Mouse (Mus musculus) liver, embryonic 14.5 days (tissue): ENCODE results near the gene Zc3hav1. TPM values are rescaled to one million over a fixed set of nuclear protein-coding genes. Genes with fewer than 3 reads are reported as not detected.
A peak's percentile ranks its signal among the peaks of the same experiment; 100 is the strongest.

Experiments
- ATAC-seq: fragments of 200-750 bp; cut with Nextera tagmentation; 2 replicates; pipeline ENCODE4 v1.8.0; 2017; ENCODE audit warnings: moderate number of reproducible peaks, mild to moderate bottlenecking, moderate library complexity; ENCODE audit not compliant: insufficient read depth
- DNase-seq, 3 experiments: peaks; one replicate each; pipeline ENCODE4 v3.0.0-alpha.2; 2012 to 2013; ENCODE audit warnings: low read depth in 3 of 3, low spot score in 3 of 3
- H3K27ac ChIP-seq: fragments of 300-500 bp; sonication (generic); 2 replicates; pipeline ENCODE4 v1.5.1; 2014; ENCODE audit warnings: moderate library complexity, mild to moderate bottlenecking, control low read depth, inconsistent platforms
- H3K27me3 ChIP-seq: fragments of 300-500 bp; sonication (generic); 2 replicates; pipeline ENCODE4 v1.6.1; 2014; ENCODE audit warnings: mild to moderate bottlenecking, low read length, moderate library complexity; ENCODE audit not compliant: control insufficient read depth, insufficient read depth
- H3K36me3 ChIP-seq: fragments of 300-500 bp; sonication (generic); replicated peaks from 2 replicates; pipeline ENCODE4 v1.6.1; 2014; ENCODE audit warnings: low read depth; ENCODE audit not compliant: control insufficient read depth, insufficient read depth
- H3K4me1 ChIP-seq, 2 experiments: fragments of 200-500 bp in 1 of 2; fragments of 300-500 bp in 1 of 2; sonication (generic) in 1 of 2; replicated peaks; 2 replicates each; pipeline ENCODE4 v1.6.1; 2012 to 2014; ENCODE audit warnings: antibody characterized with exemption in 1 of 2, inconsistent platforms in 1 of 2, low read length in 1 of 2; ENCODE audit not compliant: control insufficient read depth in 2 of 2, insufficient read depth in 2 of 2
- H3K4me2 ChIP-seq: fragments of 300-500 bp; sonication (generic); 2 replicates; pipeline ENCODE4 v1.6.1; 2014; ENCODE audit warnings: low read depth, mild to moderate bottlenecking, control low read depth, moderate library complexity
- H3K4me3 ChIP-seq, 2 experiments: fragments of 200-500 bp in 1 of 2; fragments of 300-500 bp in 1 of 2; sonication (generic) in 1 of 2; 2 replicates each; pipeline ENCODE4 v1.5.1; 2012 to 2014; ENCODE audit warnings: low read depth in 2 of 2, low read length in 2 of 2, mild to moderate bottlenecking in 2 of 2, control low read depth in 1 of 2, inconsistent platforms in 1 of 2, moderate library complexity in 1 of 2; ENCODE audit not compliant: insufficient read depth in 1 of 2
- H3K9ac ChIP-seq: fragments of 300-500 bp; sonication (generic); replicated peaks from 2 replicates; pipeline ENCODE4 v1.6.1; 2014; ENCODE audit warnings: mild to moderate bottlenecking, control low read depth, moderate library complexity
- H3K9me3 ChIP-seq: fragments of 300-500 bp; sonication (generic); 2 replicates; pipeline ENCODE4 v1.6.1; 2016; ENCODE audit warnings: low read length, mixed read lengths; ENCODE audit not compliant: control insufficient read depth
- CTCF ChIP-seq: IDR thresholded peaks from 2 replicates; pipeline ENCODE4 v1.5.1; 2016; ENCODE audit warnings: antibody characterized with exemption, low read depth, control low read depth
- EP300 ChIP-seq: IDR thresholded peaks from 2 replicates; pipeline ENCODE4 v1.6.1; 2016; ENCODE audit warnings: antibody characterized with exemption, low read depth
- WGBS: fragments of 180-500 bp; shearing (Covaris S2); extraction: QIAGEN DNeasy Blood & Tissue Kit; methylation state at CpG from one replicate; pipeline ENCODE4 v1.1.7; 2014; ENCODE audit not compliant: insufficient replicate concordance; 5-methylcytosine and 5-hydroxymethylcytosine counted together
- polyA plus RNA-seq, 2 experiments: library from polyadenylated mRNA; depleted of rRNA in 1 of 2; stranded (reverse) in 1 of 2; unstranded in 1 of 2; fragments of >200 nt; fragmentation: Nextera tagmentation in 1 of 2; extraction: Ambion mirVana in 1 of 2; gene quantifications; 2 replicates each; pipeline versions ENCODE4 v1.2.1 to v1.2.3; 2012 to 2014

Gene Zc3hav1
- polyA plus RNA-seq, 2 experiments, result 17.0 to 23.0 TPM

GRCm38 (mm10) chr6:38344006-38344670, 10.3 kb downstream of the Zc3hav1 start:
- peaks cover 71 to 84% of the 10 kb centered on the region in 2 experiments for H3K4me1 ChIP-seq
- ATAC-seq (no peak), DNase-seq (no peak)
- H3K27ac ChIP-seq, result peak overlapping the region; percentile 100
- no peaks in the 10 kb centered on the region for H3K9me3 ChIP-seq
- TF ChIP-seq EP300 (no peak), CTCF (no peak)
- 56% methylated on average over 7 of the region's 7 CpGs for WGBS
- peak overlapping the region; percentile 100 for H3K4me2 ChIP-seq
- H3K4me3 ChIP-seq, result peak overlapping the region; percentile 33 to 67; a peak in 3 of 4 replicates
- peak overlapping the region; percentile 90 for H3K9ac ChIP-seq
- H3K27me3 ChIP-seq, result no peaks in the 10 kb centered on the region
- peaks cover 34% of the 10 kb centered on the region for H3K36me3 ChIP-seq

GRCm38 (mm10) chr6:38343581-38343980, 10.8 kb downstream of the Zc3hav1 start:
- H3K9me3 ChIP-seq, result no peaks in the 10 kb centered on the region
- peak overlapping the region; percentile 33 to 67 for H3K4me3 ChIP-seq
- 21% methylated on average over 3 of the region's 3 CpGs for WGBS
- no peak for TF ChIP-seq EP300
- no peak for TF ChIP-seq CTCF
- H3K4me1 ChIP-seq, result peaks cover 69 to 79% of the 10 kb centered on the region in 2 experiments
- peak overlapping the region; percentile 100 for H3K4me2 ChIP-seq
- H3K27ac ChIP-seq, result peak overlapping the region; percentile 100
- DNase-seq (no peak), ATAC-seq (no peak)
- no peaks in the 10 kb centered on the region for H3K27me3 ChIP-seq
- H3K36me3 ChIP-seq, result peaks cover 36% of the 10 kb centered on the region
- H3K9ac ChIP-seq, result peak overlapping the region; percentile 90

GRCm38 (mm10) chr6:38342666-38342992, 11.8 kb downstream of the Zc3hav1 start:
- Histone ChIP-seq H3K27ac (peak overlapping the region; percentile 100), H3K9ac (peak overlapping the region; percentile 90), H3K9me3 (no peaks in the 10 kb centered on the region), H3K4me1 (peaks cover 61 to 76% of the 10 kb centered on the region in 2 experiments), H3K4me3 (peak overlapping the region; percentile 67 to 86), H3K4me2 (peak overlapping the region; percentile 100), H3K36me3 (peaks cover 44% of the 10 kb centered on the region), H3K27me3 (no peaks in the 10 kb centered on the region)
- TF ChIP-seq CTCF, result no peak
- TF ChIP-seq EP300, result no peak
- no peak for DNase-seq
- WGBS, result 4% methylated on average over 8 of the region's 8 CpGs
- no peak for ATAC-seq

- Histone ChIP-seq H3K9me3 (no peaks in the 10 kb centered on the region), H3K27me3 (no peaks in the 10 kb centered on the region), H3K9ac (peak overlapping the region; percentile 90), H3K4me3 (peak overlapping the region; percentile 67 to 86), H3K4me1 (peaks cover 57 to 71% of the 10 kb centered on the region in 2 experiments), H3K4me2 (peak overlapping the region; percentile 100), H3K36me3 (peaks cover 50% of the 10 kb centered on the region), H3K27ac (peak overlapping the region; percentile 100)
- WGBS, result 2% methylated on average over 11 of the region's 11 CpGs
- DNase-seq, result peak; percentile 91 to 96 (median 93)
- peak; percentile 93 for TF ChIP-seq EP300
- TF ChIP-seq CTCF, result no peak
- peak; percentile 91 for ATAC-seq
These were observed 12.4 kb downstream of the Zc3hav1 start for GRCm38 (mm10) chr6:38341751-38342665.

- Histone ChIP-seq H3K4me3 (no peak overlapping the region), H3K27me3 (no peaks in the 10 kb centered on the region), H3K9ac (no peak overlapping the region), H3K27ac (peak overlapping the region; percentile 28), H3K36me3 (peaks cover 67% of the 10 kb centered on the region), H3K9me3 (no peaks in the 10 kb centered on the region), H3K4me1 (peaks cover 33 to 45% of the 10 kb centered on the region in 2 experiments), H3K4me2 (no peak overlapping the region; the same call in 1 of the 2 replicates)
- ATAC-seq, result no peak
- no peak for DNase-seq
- 57% methylated on average over 2 of the region's 2 CpGs for WGBS
- TF ChIP-seq CTCF, result no peak
These were observed 15.3 kb downstream of the Zc3hav1 start for GRCm38 (mm10) chr6:38339078-38339477.
